Mouse (Mus musculus): ENCODE measurements around the gene Slc25a34. TPM values are rescaled to one million over a fixed set of nuclear protein-coding genes. Genes with fewer than 3 reads are reported as not detected.

The Slc25a34 gene
- polyA plus RNA-seq, 1 experiment: 25.3 TPM

DNA sequence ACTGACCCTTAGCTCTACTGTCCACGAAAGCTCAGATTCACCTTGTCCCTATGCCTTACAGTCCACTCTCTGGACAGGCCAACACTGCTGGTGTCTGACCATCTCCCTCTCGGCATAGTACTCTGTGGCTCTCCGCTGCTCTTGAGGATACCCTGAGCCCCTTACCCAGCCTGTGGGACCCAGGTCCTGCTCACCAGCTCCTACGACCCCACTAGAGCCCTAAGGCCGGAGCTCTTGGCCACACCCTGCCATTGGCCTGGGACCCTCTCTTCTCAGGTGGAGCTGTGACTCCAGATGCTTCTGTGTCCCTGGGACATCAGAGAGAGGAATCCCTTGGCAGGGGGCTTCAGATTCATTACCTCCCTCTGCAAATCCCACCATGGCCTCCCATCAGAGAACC, 18.2 kb downstream of the Slc25a34 start:
- Histone ChIP-seq H3K36me3 (ENCODE audit: control insufficient read depth, insufficient read depth, low read length) (no peaks in the 10 kb centered on the region), H3K27ac (ENCODE audit: insufficient read depth, low read depth, low read length) (peak overlapping the region; percentile 62), H3K27me3 (ENCODE audit: control insufficient read depth, insufficient read depth, low read length) (no peaks in the 10 kb centered on the region), H3K4me3 (ENCODE audit: low read depth, low read length) (peak overlapping the region; percentile 38), H3K4me1 (ENCODE audit: control insufficient read depth, insufficient read depth, insufficient read length, low read length) (peaks cover 7% of the 10 kb centered on the region)
- no peak for TF ChIP-seq CTCF (IDR thresholded peaks at IDR 0.05; ENCODE audit: extremely low read depth, insufficient read length, insufficient replicate concordance, low read depth, low read length)
- TF ChIP-seq POLR2A (IDR thresholded peaks at IDR 0.05; ENCODE audit: low read depth, low read length): no peak
- 92% methylated on average over 5 of the region's 5 CpGs for WGBS

- 20% methylated on average over 8 of the region's 8 CpGs for WGBS
- Histone ChIP-seq H3K4me3 (ENCODE audit: low read depth, low read length) (no peak overlapping the region), H3K27ac (ENCODE audit: insufficient read depth, low read depth, low read length) (peak overlapping the region; percentile 61), H3K36me3 (ENCODE audit: control insufficient read depth, insufficient read depth, low read length) (no peaks in the 10 kb centered on the region), H3K27me3 (ENCODE audit: control insufficient read depth, insufficient read depth, low read length) (no peaks in the 10 kb centered on the region), H3K4me1 (ENCODE audit: control insufficient read depth, insufficient read depth, insufficient read length, low read length) (peaks cover 7% of the 10 kb centered on the region)
- no peak for TF ChIP-seq POLR2A (IDR thresholded peaks at IDR 0.05; ENCODE audit: low read depth, low read length)
Observed at GRCm38 (mm10) chr4:141604493-141604892, 19.1 kb downstream of the Slc25a34 start.

DNA sequence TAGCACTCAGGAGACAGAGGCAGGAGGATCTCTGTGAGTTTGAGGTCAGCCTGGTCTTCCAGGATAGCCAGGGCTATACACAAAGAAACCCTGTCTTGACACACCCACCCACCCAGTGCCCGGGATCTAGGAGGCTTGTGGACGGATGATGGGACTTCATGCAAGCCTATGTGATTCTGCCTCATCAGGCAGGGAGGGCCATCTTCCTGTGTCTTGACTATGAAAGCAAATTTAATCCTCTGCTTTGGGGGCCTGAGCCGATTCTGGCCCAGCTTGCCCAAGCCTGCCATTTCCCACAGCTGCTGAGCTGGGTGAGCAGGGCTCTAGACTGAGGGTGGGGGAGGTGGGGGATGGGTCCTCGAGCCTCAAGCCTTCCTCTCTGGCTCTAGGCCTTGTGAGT, 19.7 kb downstream of the Slc25a34 start:
- Histone ChIP-seq H3K4me3 (ENCODE audit: low read depth, low read length) (no peak overlapping the region), H3K27me3 (ENCODE audit: control insufficient read depth, insufficient read depth, low read length) (no peaks in the 10 kb centered on the region), H3K27ac (ENCODE audit: insufficient read depth, low read depth, low read length) (no peak overlapping the region), H3K4me1 (ENCODE audit: control insufficient read depth, insufficient read depth, insufficient read length, low read length) (peaks cover 7% of the 10 kb centered on the region), H3K36me3 (ENCODE audit: control insufficient read depth, insufficient read depth, low read length) (no peaks in the 10 kb centered on the region)
- TF ChIP-seq POLR2A (IDR thresholded peaks at IDR 0.05; ENCODE audit: low read depth, low read length) (no peak), CTCF (IDR thresholded peaks at IDR 0.05; ENCODE audit: extremely low read depth, insufficient read length, insufficient replicate concordance, low read depth, low read length) (no peak)
- WGBS: 71% methylated on average over 4 of the region's 4 CpGs

- TF ChIP-seq POLR2A (IDR thresholded peaks at IDR 0.05; ENCODE audit: low read depth, low read length) (no peak), CTCF (IDR thresholded peaks at IDR 0.05; ENCODE audit: extremely low read depth, insufficient read length, insufficient replicate concordance, low read depth, low read length) (no peak)
- Histone ChIP-seq H3K4me3 (ENCODE audit: low read depth, low read length) (no peak overlapping the region), H3K4me1 (ENCODE audit: control insufficient read depth, insufficient read depth, insufficient read length, low read length) (peaks cover 9% of the 10 kb centered on the region), H3K36me3 (ENCODE audit: control insufficient read depth, insufficient read depth, low read length) (no peaks in the 10 kb centered on the region), H3K27me3 (ENCODE audit: control insufficient read depth, insufficient read depth, low read length) (no peaks in the 10 kb centered on the region), H3K27ac (ENCODE audit: insufficient read depth, low read depth, low read length) (no peak overlapping the region)
- 85% methylated on average over 11 of the region's 11 CpGs for WGBS
Observed at GRCm38 (mm10) chr4:141602523-141603223, 20.9 kb downstream of the Slc25a34 start.

- Histone ChIP-seq H3K4me1 (ENCODE audit: control insufficient read depth, insufficient read depth, insufficient read length, low read length) (peaks cover 15% of the 10 kb centered on the region), H3K27ac (ENCODE audit: insufficient read depth, low read depth, low read length) (peak overlapping the region; percentile 98), H3K4me3 (ENCODE audit: low read depth, low read length) (peak overlapping the region; percentile 79), H3K27me3 (ENCODE audit: control insufficient read depth, insufficient read depth, low read length) (no peaks in the 10 kb centered on the region), H3K36me3 (ENCODE audit: control insufficient read depth, insufficient read depth, low read length) (no peaks in the 10 kb centered on the region)
- 24% methylated on average over 12 of the region's 12 CpGs for WGBS
- TF ChIP-seq POLR2A (IDR thresholded peaks at IDR 0.05; ENCODE audit: low read depth, low read length) (peak; percentile 81), CTCF (IDR thresholded peaks at IDR 0.05; ENCODE audit: extremely low read depth, insufficient read length, insufficient replicate concordance, low read depth, low read length) (0 out of 2 replicates have a peak, but pooled peaks have one; percentile 4)
Observed at GRCm38 (mm10) chr4:141601148-141601862, 22.3 kb downstream of the Slc25a34 start.

DNA sequence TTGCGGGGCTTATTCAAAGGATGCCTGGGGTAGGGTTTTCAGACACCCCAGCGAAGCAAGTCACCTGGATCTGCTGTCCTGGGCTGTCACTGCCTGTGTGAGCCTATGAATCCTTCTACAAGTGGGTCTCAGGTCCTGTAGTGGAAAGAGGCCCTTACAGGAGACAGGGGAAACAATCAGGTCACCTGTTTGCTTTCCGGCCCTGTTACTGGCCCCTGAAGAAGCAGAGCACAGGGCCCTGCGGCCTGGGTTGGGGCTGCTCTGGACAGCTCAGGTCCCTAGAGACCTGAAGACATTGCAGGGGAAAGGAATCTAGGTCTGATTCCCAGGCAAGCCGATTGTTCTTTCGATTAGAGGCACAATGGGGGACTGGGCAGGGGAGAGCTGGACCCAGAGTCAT, 23.3 kb downstream of the Slc25a34 start:
- WGBS: 27% methylated on average over 6 of the region's 6 CpGs
- no peak for TF ChIP-seq POLR2A (IDR thresholded peaks at IDR 0.05; ENCODE audit: low read depth, low read length)
- peaks cover 1% of the 10 kb centered on the region for H3K36me3 ChIP-seq (ENCODE audit: control insufficient read depth, insufficient read depth, low read length)
- peak overlapping the region; percentile 79 for H3K4me3 ChIP-seq (ENCODE audit: low read depth, low read length)
- H3K27ac ChIP-seq (ENCODE audit: insufficient read depth, low read depth, low read length): peak overlapping the region; percentile 79
- peaks cover 23% of the 10 kb centered on the region for H3K4me1 ChIP-seq (ENCODE audit: control insufficient read depth, insufficient read depth, insufficient read length, low read length)
- H3K27me3 ChIP-seq (ENCODE audit: control insufficient read depth, insufficient read depth, low read length): no peaks in the 10 kb centered on the region

GRCm38 (mm10) chr4:141599251-141600141, 24.1 kb downstream of the Slc25a34 start:
- Histone ChIP-seq H3K4me3 (ENCODE audit: low read depth, low read length) (peak overlapping the region; percentile 79), H3K27me3 (ENCODE audit: control insufficient read depth, insufficient read depth, low read length) (no peaks in the 10 kb centered on the region), H3K27ac (ENCODE audit: insufficient read depth, low read depth, low read length) (peak overlapping the region; percentile 79), H3K4me1 (ENCODE audit: control insufficient read depth, insufficient read depth, insufficient read length, low read length) (peaks cover 26% of the 10 kb centered on the region), H3K36me3 (ENCODE audit: control insufficient read depth, insufficient read depth, low read length) (peaks cover 10% of the 10 kb centered on the region)
- TF ChIP-seq CTCF (IDR thresholded peaks at IDR 0.05; ENCODE audit: extremely low read depth, insufficient read length, insufficient replicate concordance, low read depth, low read length): no peak
- WGBS: 2% methylated on average over 51 of the region's 57 CpGs

Measured in small intestine, adult 2 months (tissue).